Mouse (Mus musculus) T-helper 1 cell (primary cell): ENCODE measurements around the gene Olfr11.

ENCODE experiments used
- in situ Hi-C: fragments of 300-600 bp; cut with MboI, MseI; formaldehyde crosslinking; loops from one replicate; pipeline ENCODE4 v1.15.1; 2025; ENCODE audit warnings: high pct_unique_total_duplicates

The Olfr11 gene

GRCm38 (mm10) chr13:21642418-21642817, at the start of gene Olfr11:
TSS of gene Olfr11 (minus strand) at chr13:21642518.
- in situ Hi-C loops: no loop called here

- in situ Hi-C loops: no loop called here
Observed at GRCm38 (mm10) chr13:21677305-21677704, 35.0 kb upstream of the Olfr11 start, which contains the start of gene Olfr1360. TSS of gene Olfr1360 (minus strand) at chr13:21677405.

- in situ Hi-C loops: no loop called here
Observed at GRCm38 (mm10) chr13:21663286-21663685, 21.0 kb upstream of the Olfr11 start, which contains the start of gene Olfr1361. TSS of gene Olfr1361 (minus strand) at chr13:21663386.

DNA sequence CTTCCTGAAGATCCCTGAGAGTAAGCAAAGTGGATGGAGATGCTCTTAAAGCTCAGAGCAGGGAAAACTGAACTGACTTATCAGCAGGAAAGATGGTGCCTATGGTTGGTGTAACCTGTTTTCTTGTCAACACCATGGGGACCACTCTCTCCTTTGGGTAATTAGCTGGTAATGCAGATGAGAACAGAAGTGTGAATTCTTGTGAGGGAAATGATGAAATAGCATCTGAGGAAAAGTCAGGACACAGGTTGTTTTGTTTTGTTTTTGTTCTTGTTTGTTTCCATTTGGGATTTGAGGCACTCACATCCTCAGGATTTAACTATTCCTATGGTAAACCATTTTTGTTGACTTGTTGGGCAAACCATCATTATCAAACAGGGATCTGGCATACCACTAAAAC, 28.4 kb downstream of the Olfr11 start, which contains the start of gene Olfr1362:
Gene Olfr1362 (minus strand): TSS at position 101 of the 400 bp plus-strand sequence.
- in situ Hi-C loops: no loop called here

GRCm38 (mm10) chr13:21591618-21592017, 50.7 kb downstream of the Olfr11 start:
- in situ Hi-C loops: no loop called here
